Mouse (Mus musculus) lung, embryonic 14.5 days (tissue): ENCODE measurements around the gene Ctcf. TPM values are rescaled to one million over a fixed set of nuclear protein-coding genes. Genes with fewer than 3 reads are reported as not detected.
A peak's percentile ranks its signal among the peaks of the same experiment; 100 is the strongest.

Experiments
- ATAC-seq: fragments of 200-750 bp; cut with Nextera tagmentation; 2 replicates; pipeline ENCODE4 v1.8.0; 2017; ENCODE audit warnings: mild to moderate bottlenecking, moderate TSS enrichment, moderate library complexity; ENCODE audit not compliant: insufficient read depth
- DNase-seq: peaks from one replicate; pipeline ENCODE4 v3.0.0-alpha.2; 2015
- H3K27ac ChIP-seq: fragments of 300-500 bp; sonication (generic); 2 replicates; pipeline ENCODE4 v1.5.1; 2014; ENCODE audit warnings: low read depth, mild to moderate bottlenecking, moderate library complexity
- H3K27me3 ChIP-seq: fragments of 300-500 bp; sonication (generic); 2 replicates; pipeline ENCODE4 v1.6.1; 2014; ENCODE audit warnings: low read length, control low read depth; ENCODE audit not compliant: insufficient read depth
- H3K36me3 ChIP-seq: fragments of 300-500 bp; sonication (generic); 2 replicates; pipeline ENCODE4 v1.6.1; 2014; ENCODE audit warnings: control low read depth; ENCODE audit not compliant: insufficient read depth
- H3K4me1 ChIP-seq: fragments of 300-500 bp; sonication (generic); 2 replicates; pipeline ENCODE4 v1.6.1; 2014; ENCODE audit warnings: antibody characterized with exemption, control low read depth; ENCODE audit not compliant: insufficient read depth
- H3K4me2 ChIP-seq: fragments of 300-500 bp; sonication (generic); 2 replicates; pipeline ENCODE4 v1.6.1; 2014; ENCODE audit warnings: mild to moderate bottlenecking
- H3K4me3 ChIP-seq: fragments of 300-500 bp; sonication (generic); 2 replicates; pipeline ENCODE4 v1.5.1; 2014; ENCODE audit warnings: low read depth, low read length
- H3K9ac ChIP-seq: fragments of 300-500 bp; sonication (generic); 2 replicates; pipeline ENCODE4 v1.6.1; 2014
- H3K9me3 ChIP-seq: fragments of 300-500 bp; sonication (generic); 2 replicates; pipeline ENCODE4 v1.6.1; 2016; ENCODE audit warnings: low read depth, low read length, control low read depth
- CTCF ChIP-seq: IDR thresholded peaks from 2 replicates; pipeline ENCODE4 v1.5.1; 2016; ENCODE audit warnings: antibody characterized with exemption, low read depth
- WGBS: fragments of 180-500 bp; shearing (Covaris S2); extraction: QIAGEN DNeasy Blood & Tissue Kit; methylation state at CpG from one replicate; pipeline ENCODE4 v1.1.7; 2014; 5-methylcytosine and 5-hydroxymethylcytosine counted together
- polyA plus RNA-seq: library from polyadenylated mRNA; unstranded; fragments of >200 nt; fragmentation: Nextera tagmentation; extraction: Ambion mirVana; gene quantifications from 2 replicates; pipeline ENCODE4 v1.2.1, GENCODE M21; 2014

The Ctcf gene
- polyA plus RNA-seq, 1 experiment from 2014 or later = 129 TPM

GRCm38 (mm10) chr8:105618279-105618634 is 18.1 kb upstream of the Ctcf start:
- H3K4me3 ChIP-seq = no peak overlapping the region
- no peak overlapping the region for H3K9ac ChIP-seq
- H3K27me3 ChIP-seq = no peaks in the 10 kb centered on the region
- TF ChIP-seq CTCF = no peak
- ATAC-seq (no peak), DNase-seq (no peak)
- H3K4me1 ChIP-seq = no peaks in the 10 kb centered on the region
- no peak overlapping the region for H3K27ac ChIP-seq
- H3K36me3 ChIP-seq = peaks cover 78% of the 10 kb centered on the region
- H3K4me2 ChIP-seq = no peak overlapping the region
- WGBS = 92% methylated on average over 5 of the region's 5 CpGs
- no peaks in the 10 kb centered on the region for H3K9me3 ChIP-seq

DNA sequence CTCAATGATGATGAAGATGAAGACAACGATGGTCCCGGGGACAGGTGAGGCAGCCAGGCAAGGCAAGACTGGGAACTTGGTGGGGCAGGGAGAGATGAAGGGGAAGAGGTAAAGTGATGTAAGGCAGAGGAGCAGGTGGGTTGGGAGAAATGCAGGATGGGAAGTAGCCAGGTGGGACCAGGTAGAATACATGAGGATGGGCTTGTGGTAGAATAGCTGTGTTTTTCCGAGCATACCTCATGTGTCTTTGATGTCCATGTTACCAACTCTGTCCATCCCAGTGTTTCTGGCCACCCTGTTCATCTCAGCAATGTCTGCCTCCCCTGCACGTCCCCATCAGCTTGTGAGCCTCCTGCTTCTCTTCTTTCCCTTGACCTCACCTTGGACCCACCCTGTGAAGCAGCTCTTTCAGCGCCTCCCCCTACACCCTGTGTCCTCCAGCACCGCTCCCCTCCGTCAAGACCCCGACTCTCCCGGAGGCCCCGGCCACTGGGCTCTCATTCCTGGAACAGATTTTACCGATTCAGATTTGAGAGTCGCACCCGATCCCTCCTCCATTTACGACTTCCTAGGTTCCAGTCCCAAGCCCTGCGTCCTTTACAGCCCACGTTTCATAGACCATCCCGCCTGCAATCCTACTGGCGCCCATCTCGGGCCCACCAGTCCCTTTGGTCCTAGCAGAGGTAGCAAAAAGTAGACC is 17.3 kb upstream of the Ctcf start:
- H3K27me3 ChIP-seq = no peaks in the 10 kb centered on the region
- H3K4me3 ChIP-seq = no peak overlapping the region
- no peaks in the 10 kb centered on the region for H3K9me3 ChIP-seq
- no peaks in the 10 kb centered on the region for H3K4me1 ChIP-seq
- DNase-seq (no peak), ATAC-seq (no peak)
- TF ChIP-seq CTCF = no peak
- H3K36me3 ChIP-seq = peaks cover 81% of the 10 kb centered on the region
- 93% methylated on average over 19 of the region's 19 CpGs for WGBS
- no peak overlapping the region for H3K27ac ChIP-seq
- H3K9ac ChIP-seq = no peak overlapping the region
- H3K4me2 ChIP-seq = no peak overlapping the region

DNA sequence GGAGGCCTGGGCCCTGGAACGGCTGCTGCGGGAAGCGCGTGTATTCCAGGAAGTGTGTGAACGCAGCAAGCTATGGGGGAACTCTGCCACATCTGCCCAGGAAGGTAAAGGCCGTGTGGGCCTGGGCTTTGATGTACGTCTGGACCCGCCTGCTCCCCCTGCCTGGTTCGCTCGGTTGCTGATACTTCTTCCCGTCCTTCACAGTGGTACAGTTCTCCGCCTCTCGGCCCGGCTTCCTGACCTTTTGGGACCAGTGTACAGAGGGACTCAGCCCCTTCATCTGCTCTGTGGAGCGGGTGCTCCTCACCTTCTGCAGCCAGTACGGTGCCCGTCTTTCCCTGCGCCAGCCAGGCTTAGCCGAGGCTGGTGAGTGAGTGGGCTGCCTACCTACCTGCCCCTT is 16.2 kb upstream of the Ctcf start:
- DNase-seq = no peak
- H3K9me3 ChIP-seq = no peaks in the 10 kb centered on the region
- peaks cover 2% of the 10 kb centered on the region; the same call in 1 of the 2 replicates for H3K4me1 ChIP-seq
- H3K9ac ChIP-seq = no peak overlapping the region
- peaks cover 80% of the 10 kb centered on the region for H3K36me3 ChIP-seq
- no peak for TF ChIP-seq CTCF
- no peak overlapping the region for H3K4me2 ChIP-seq
- 84% methylated on average over 19 of the region's 19 CpGs for WGBS
- H3K27me3 ChIP-seq = no peaks in the 10 kb centered on the region
- H3K4me3 ChIP-seq = no peak overlapping the region
- H3K27ac ChIP-seq = no peak overlapping the region
- ATAC-seq = no peak

- Histone ChIP-seq H3K27ac (no peak overlapping the region), H3K4me2 (no peak overlapping the region), H3K9ac (no peak overlapping the region), H3K9me3 (no peaks in the 10 kb centered on the region), H3K36me3 (peaks cover 71% of the 10 kb centered on the region), H3K4me3 (no peak overlapping the region), H3K27me3 (no peaks in the 10 kb centered on the region), H3K4me1 (peaks cover 5% of the 10 kb centered on the region; the same call in 1 of the 2 replicates)
- ATAC-seq (no peak), DNase-seq (no peak)
- no peak for TF ChIP-seq CTCF
- 86% methylated on average over 21 of the region's 21 CpGs for WGBS
Measured at GRCm38 (mm10) chr8:105620946-105621720, 15.2 kb upstream of the Ctcf start.

DNA sequence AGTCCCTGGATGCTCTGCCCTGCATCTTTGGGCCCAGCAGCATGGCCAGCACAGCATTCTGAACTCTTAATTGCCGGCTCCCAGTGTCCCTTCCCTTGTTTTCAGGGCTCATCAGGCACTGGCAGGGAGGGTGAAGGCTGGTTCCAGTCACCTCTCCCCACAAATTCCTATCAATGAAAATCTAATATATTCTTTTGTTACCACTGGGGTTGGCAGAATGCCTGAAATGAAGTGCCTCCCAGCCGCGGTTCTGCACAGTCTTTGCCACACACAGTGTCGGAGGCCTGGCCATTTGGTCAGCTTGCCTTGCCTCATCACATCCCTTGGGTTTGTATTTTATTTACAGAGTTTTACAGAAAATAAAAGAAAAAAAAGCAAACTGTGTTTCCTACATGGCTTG is 14.5 kb upstream of the Ctcf start:
- Histone ChIP-seq H3K4me2 (no peak overlapping the region), H3K27me3 (no peaks in the 10 kb centered on the region), H3K4me1 (peaks cover 7% of the 10 kb centered on the region; the same call in 1 of the 2 replicates), H3K36me3 (peaks cover 64% of the 10 kb centered on the region), H3K27ac (no peak overlapping the region), H3K9me3 (no peaks in the 10 kb centered on the region), H3K9ac (no peak overlapping the region), H3K4me3 (no peak overlapping the region)
- WGBS = 68% methylated on average over 4 of the region's 4 CpGs
- DNase-seq = no peak
- no peak for ATAC-seq
- no peak for TF ChIP-seq CTCF

DNA sequence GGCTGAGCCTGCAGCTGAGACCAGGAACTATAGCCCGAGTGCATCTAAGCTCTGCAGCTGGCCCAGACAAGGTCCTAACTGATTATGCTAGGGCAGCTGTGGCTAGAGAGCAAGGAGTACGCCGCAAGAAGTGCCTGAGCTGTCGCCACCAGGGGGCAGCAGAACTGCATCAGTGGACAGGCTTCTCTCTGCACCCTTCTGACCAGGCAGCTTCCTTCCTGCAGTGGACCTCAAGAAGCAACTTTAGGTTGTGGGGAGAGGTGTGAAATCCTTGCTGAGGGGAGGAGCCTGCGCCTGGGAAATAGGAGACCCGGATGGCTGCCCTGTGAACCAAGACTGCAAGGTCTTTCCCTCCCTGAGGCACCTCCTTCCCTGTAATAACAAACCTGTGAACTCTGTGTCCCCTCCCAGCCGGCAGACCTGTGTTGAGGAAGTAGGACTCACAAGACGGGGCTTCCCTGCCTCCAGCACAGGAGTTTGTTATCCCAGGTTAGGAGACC is 13.9 kb upstream of the Ctcf start:
- peak; percentile 99 for DNase-seq
- Histone ChIP-seq H3K9ac (no peak overlapping the region), H3K27ac (0 out of 2 replicates have a peak overlapping the region, but pooled peaks have one; percentile 5), H3K27me3 (no peaks in the 10 kb centered on the region), H3K36me3 (peaks cover 58% of the 10 kb centered on the region), H3K9me3 (no peaks in the 10 kb centered on the region), H3K4me1 (peaks cover 7% of the 10 kb centered on the region; the same call in 1 of the 2 replicates), H3K4me2 (no peak overlapping the region), H3K4me3 (no peak overlapping the region)
- peak; percentile 100 for TF ChIP-seq CTCF
- WGBS = 5% methylated on average over 8 of the region's 8 CpGs
- peak; percentile 93 for ATAC-seq

- DNase-seq (peak; percentile 42), ATAC-seq (peak; percentile 7; the same call in 1 of the 2 replicates)
- H3K9me3 ChIP-seq = no peaks in the 10 kb centered on the region
- peaks cover 7% of the 10 kb centered on the region; the same call in 1 of the 2 replicates for H3K4me1 ChIP-seq
- no peak for TF ChIP-seq CTCF
- H3K4me3 ChIP-seq = no peak overlapping the region
- H3K27ac ChIP-seq = no peak overlapping the region
- H3K27me3 ChIP-seq = no peaks in the 10 kb centered on the region
- no peak overlapping the region for H3K4me2 ChIP-seq
- no peak overlapping the region for H3K9ac ChIP-seq
- WGBS = 31% methylated on average over 5 of the region's 5 CpGs
- H3K36me3 ChIP-seq = peaks cover 51% of the 10 kb centered on the region
Measured at GRCm38 (mm10) chr8:105623118-105623517, 13.2 kb upstream of the Ctcf start.
